Mouse (Mus musculus): ENCODE data around the gene Ciapin1.
"Not testable (repeated sequence)": the region's sequence is repeated elsewhere in the genome, so short reads cannot be mapped to it uniquely, and the experiment has no call there.

The Ciapin1 gene

GRCm38 (mm10) chr8:94857011-94857345 lies 18.8 kb upstream of the Ciapin1 start:
- DNase-seq (ENCODE audit: low spot score), result no peak

- not testable (repeated sequence) for DNase-seq (ENCODE audit: low spot score)
Observed at GRCm38 (mm10) chr8:94854761-94855160, 16.6 kb upstream of the Ciapin1 start.

GRCm38 (mm10) chr8:94850049-94850448 lies 11.9 kb upstream of the Ciapin1 start:
- no peak for DNase-seq (ENCODE audit: low spot score)

- no peak for DNase-seq (ENCODE audit: low spot score)
Observed at GRCm38 (mm10) chr8:94841183-94841582, 3.0 kb upstream of the Ciapin1 start.

GRCm38 (mm10) chr8:94838600-94838999 lies 442 bp upstream of the Ciapin1 start:
- DNase-seq (ENCODE audit: low spot score), result peak; percentile 69

- no peak for DNase-seq (ENCODE audit: low spot score)
Observed at GRCm38 (mm10) chr8:94836456-94837240, 1.5 kb downstream of the Ciapin1 start.

GRCm38 (mm10) chr8:94835751-94836150 lies 2.4 kb downstream of the Ciapin1 start:
- not testable (repeated sequence) for DNase-seq (ENCODE audit: low spot score)

- not testable (repeated sequence) for DNase-seq (ENCODE audit: low spot score)
Observed at GRCm38 (mm10) chr8:94833901-94834405, 4.2 kb downstream of the Ciapin1 start.

- DNase-seq (ENCODE audit: low spot score), result peak; percentile 61
Observed at GRCm38 (mm10) chr8:94828284-94828683, 9.9 kb downstream of the Ciapin1 start.

GRCm38 (mm10) chr8:94826210-94826609 lies 11.9 kb downstream of the Ciapin1 start:
- no peak for DNase-seq (ENCODE audit: low spot score)

GRCm38 (mm10) chr8:94825170-94825569 lies 13.0 kb downstream of the Ciapin1 start:
- DNase-seq (ENCODE audit: low spot score), result peak; percentile 93

GRCm38 (mm10) chr8:94822637-94823560 lies 15.3 kb downstream of the Ciapin1 start:
- peak; percentile 86 for DNase-seq (ENCODE audit: low spot score)

- DNase-seq (ENCODE audit: low spot score), result no peak
Observed at GRCm38 (mm10) chr8:94821381-94821780, 16.8 kb downstream of the Ciapin1 start.

- DNase-seq (ENCODE audit: low spot score), result no peak
Observed at GRCm38 (mm10) chr8:94820553-94820952, 17.6 kb downstream of the Ciapin1 start.

- no peak for DNase-seq (ENCODE audit: low spot score)
Observed at GRCm38 (mm10) chr8:94819671-94820179, 18.4 kb downstream of the Ciapin1 start.

GRCm38 (mm10) chr8:94817933-94818332 lies 20.2 kb downstream of the Ciapin1 start:
- DNase-seq (ENCODE audit: low spot score), result no peak

- DNase-seq (ENCODE audit: low spot score), result peak; percentile 66
Observed at GRCm38 (mm10) chr8:94814556-94814955, 23.6 kb downstream of the Ciapin1 start.

GRCm38 (mm10) chr8:94812645-94813098 lies 25.5 kb downstream of the Ciapin1 start:
- peak; percentile 92 for DNase-seq (ENCODE audit: low spot score)

GRCm38 (mm10) chr8:94811654-94812053 lies 26.5 kb downstream of the Ciapin1 start:
- no peak for DNase-seq (ENCODE audit: low spot score)

GRCm38 (mm10) chr8:94810855-94811254 lies 27.3 kb downstream of the Ciapin1 start:
- DNase-seq (ENCODE audit: low spot score), result no peak

GRCm38 (mm10) chr8:94810153-94810552 lies 28.0 kb downstream of the Ciapin1 start, which contains the start of gene Ccl17:
Ccl17 (plus strand) TSS chr8:94810453.
- DNase-seq (ENCODE audit: low spot score), result no peak

- no peak for DNase-seq (ENCODE audit: low spot score)
Observed at GRCm38 (mm10) chr8:94808372-94808771, 29.8 kb downstream of the Ciapin1 start.

Data from MN1 (cell line).